Mouse (Mus musculus): ENCODE data around the gene Sectm1b.

Sectm1b gene

DNA sequence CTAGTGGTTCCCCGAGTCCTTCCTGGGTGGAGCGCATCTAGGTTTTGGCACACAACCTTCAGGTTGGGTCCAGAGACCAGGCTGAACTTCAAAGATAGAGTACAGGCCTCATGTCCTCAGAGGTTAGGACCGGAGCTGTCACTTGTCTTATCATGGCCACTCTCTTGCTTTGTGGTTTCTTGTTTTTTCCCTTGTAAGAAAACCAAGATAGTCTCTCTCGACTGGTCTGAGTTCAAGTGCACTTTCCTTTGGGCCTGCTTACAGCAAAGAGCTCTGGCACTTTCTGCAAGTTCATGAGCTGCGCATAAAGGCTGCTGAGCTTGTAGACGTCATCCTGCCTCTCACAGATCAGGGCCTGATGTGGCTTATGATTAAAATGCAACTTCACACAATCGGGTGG is 36.1 kb downstream of the Sectm1b start:
- peak; percentile 56 for DNase-seq (ENCODE audit: low read depth)

DNA sequence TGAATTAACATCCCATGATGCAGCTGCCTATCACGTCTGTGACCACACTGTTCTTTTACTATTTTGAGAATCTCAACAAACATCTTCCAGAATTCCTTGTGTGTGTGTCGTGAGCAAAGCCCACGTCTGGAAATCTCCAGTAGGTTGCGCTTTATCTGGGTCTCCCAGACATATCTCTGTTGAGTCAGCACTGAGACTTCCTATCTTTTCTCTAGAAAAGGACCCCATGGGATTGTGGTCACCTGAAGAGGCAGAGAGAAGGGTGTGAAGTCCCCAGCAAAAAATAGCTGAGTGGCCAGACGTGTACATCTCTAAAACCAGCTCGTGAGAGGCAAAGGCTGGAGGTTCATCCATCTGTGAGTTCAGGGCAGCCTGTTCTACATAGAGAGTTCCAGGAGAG is 39.2 kb downstream of the Sectm1b start:
- no peak for DNase-seq (ENCODE audit: low read depth)

DNA sequence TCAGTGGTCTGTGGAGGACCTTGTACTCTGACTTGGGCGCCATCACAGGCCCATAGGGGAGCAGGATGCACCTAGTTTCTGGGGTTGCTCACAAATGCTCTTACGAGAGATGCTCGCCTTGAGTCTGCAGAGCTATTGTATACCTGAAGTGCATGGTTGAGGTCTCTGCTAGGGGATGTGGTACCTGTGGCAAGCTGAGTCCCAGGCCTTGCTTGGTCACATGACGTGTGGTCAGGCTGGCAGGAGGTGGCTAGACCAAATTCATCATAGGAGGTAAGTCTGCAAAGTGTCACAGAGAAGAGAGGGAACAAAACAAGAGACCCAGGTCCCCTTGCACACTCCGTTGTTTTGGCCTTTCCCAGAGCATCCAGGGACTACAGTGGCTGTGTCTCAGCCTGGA is 43.9 kb downstream of the Sectm1b start:
- peak; percentile 43 for DNase-seq (ENCODE audit: low read depth)

DNA sequence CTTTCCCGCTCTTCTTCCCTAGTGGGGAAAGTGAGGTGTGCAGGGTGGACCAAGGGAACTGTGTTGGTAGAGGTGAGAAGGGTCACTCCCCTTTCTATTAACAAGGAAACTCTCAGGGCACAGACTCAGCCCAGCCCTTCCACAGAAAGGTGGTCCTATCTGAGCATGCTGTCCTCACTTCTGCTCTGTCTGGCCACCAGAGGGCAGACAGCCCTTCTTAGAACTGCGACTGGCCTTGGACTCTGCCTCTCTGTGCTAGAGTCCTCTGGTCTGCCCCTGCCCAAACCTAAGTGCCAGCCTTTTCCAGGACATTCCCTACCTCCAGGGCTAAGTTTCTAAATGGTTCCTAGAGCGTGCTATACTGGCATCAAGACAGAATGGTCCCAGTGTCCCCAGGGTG is 45.7 kb downstream of the Sectm1b start:
- DNase-seq (ENCODE audit: low read depth): peak; percentile 82

DNA sequence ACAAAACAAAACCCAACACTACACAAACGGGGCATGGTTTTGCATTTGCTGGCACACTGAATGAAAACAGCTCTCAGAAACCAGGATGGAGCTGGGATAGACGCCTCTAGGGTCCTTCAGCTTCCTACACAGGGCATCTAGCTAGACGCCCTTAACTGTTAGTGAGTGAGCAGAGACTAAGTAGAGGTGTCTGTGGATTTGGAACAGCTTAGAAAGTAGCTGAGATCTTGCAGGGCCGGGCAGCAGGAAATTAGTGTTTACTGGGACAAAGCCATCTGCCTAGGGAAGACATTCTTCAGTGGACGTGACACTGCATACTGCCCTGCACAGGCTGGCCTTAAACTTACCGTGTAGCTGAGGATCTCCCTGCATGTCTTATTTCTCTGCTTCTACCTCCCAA is 47.9 kb downstream of the Sectm1b start:
- DNase-seq (ENCODE audit: low read depth): no peak

DNA sequence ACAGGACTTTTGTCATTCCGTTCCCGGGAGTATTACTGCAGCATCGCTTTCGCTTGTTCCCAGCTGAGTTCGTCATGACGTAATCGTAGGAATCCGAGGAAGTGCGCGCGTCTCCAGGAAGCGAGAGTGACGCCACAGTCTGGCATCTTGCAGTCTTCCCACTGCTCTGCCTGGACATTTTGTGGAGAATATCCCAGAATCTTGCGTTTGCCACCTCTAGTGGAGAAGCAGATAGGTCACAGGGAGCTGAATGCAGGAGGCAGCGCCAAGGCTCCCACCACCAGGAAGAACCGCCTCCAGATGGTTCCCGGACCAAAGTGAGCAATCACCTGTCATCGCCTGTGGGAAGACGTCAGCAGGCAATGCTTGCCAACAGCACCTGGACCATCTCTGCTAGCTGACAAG is 48.5 kb downstream of the Sectm1b start:
- no peak for DNase-seq (ENCODE audit: low read depth)

DNA sequence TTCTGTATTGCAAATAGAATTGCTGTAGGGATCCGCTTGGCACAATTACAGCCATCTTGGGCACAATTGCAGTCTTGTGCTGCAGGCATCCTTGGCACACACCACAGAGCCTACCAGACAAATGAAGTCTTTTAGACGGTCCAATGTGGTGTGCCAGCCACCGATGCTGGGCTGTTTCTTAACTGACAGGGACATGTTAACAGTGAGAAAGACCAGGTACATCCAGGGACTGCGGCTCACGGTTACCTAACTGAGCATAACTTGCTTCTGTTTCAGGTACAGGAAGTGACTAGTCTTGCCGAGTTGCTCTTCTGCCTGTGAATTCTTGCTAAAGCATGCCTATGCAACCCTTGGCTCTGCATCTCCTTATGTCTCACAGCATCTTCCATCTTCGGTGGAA is 49.7 kb downstream of the Sectm1b start:
- no peak for DNase-seq (ENCODE audit: low read depth)

DNA sequence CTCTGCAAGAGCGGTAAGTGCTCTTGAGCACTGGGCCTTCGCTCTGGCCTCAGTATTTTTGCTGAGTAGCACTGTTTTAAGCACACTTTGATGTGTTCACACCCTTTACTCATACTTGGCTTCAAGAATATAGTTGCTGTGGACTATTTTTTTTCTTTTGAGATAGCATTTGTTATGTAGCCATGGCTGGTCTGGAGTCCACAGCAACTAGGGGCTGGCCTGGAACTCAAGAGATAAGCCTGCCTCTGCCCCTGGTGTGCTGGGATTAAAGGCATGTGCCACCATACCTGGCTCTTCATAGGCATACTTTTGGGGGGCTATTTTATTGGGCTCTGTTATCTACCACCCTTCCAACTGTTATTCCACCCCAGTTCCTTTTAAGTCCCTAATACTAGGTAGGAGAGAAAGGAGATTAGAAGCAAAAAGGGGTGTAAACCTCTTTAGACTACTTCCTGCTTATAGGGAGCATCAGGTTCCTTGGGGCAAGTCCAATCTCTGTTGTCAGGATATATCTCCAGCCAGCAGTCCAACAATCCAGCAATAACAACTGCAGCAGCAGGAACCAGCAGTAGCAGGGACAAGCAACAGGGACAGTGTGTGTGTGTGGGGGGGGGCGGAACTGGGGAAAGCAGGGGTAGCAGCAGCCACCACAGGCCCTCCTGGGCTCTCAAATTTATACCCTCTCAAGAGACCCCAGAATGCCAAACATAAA is 53.2 kb downstream of the Sectm1b start:
- DNase-seq (ENCODE audit: low read depth): no peak

DNA sequence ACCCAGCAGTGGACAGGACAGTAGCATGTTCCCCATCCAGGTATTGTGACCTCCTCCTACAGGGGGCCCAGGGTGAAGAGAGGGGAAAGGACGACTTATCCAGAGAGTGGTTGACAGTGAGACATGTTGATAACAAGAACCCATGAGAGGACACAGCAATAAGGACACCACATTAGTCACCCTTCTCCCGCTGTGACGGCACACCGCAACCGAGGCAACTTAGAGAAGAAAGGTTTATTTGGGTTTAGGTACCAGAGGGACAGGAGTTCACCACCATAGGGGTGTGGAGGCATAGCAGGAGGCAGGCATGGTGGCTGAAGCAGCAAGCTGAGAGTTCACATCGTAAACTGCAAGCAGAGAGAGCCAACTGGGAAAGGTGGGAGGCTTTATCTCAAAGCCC is 57.2 kb downstream of the Sectm1b start:
- no peak for DNase-seq (ENCODE audit: low read depth)

DNA sequence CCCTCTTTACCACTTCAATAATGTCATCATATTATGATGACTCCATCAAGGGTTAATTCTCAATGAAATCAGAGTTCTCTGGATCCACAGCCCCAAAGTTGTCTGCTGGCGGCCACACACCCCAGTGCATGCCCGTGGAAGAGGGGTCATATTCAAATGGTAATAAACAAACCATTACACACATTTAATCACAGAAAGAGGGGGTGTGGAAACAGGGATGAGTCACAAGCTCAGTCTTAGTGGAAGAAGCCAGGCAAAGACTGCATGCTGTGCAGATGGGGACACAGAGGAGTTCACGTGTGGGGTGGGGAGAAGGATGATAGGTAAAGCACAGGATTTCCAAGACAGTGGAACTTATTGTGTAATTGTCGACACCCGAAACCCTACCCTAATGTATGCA is 59.1 kb downstream of the Sectm1b start:
- DNase-seq (ENCODE audit: low read depth): no peak
